Mouse (Mus musculus) ES-Bruce4 (cell line): ENCODE measurements around the gene Pex19. TPM values are rescaled to one million over a fixed set of nuclear protein-coding genes. Genes with fewer than 3 reads are reported as not detected.

Source experiments
- H3K27ac ChIP-seq: 2 replicates; pipeline ENCODE4 v1.5.1; 2012; ENCODE audit warnings: low read length, inconsistent platforms; ENCODE audit not compliant: insufficient read depth
- H3K27me3 ChIP-seq: 2 replicates; pipeline ENCODE4 v1.6.1; 2012; ENCODE audit warnings: mild to moderate bottlenecking, low read length, inconsistent platforms; ENCODE audit not compliant: control insufficient read depth, poor library complexity, insufficient read depth, severe bottlenecking
- H3K36me3 ChIP-seq: 2 replicates; pipeline ENCODE4 v1.6.1; 2012; ENCODE audit warnings: inconsistent platforms, mild to moderate bottlenecking, low read length, moderate library complexity; ENCODE audit not compliant: control insufficient read depth, poor library complexity, insufficient read depth, severe bottlenecking
- H3K4me1 ChIP-seq: one replicate; pipeline ENCODE4 v1.8.1; 2011; ENCODE audit warnings: low read length; ENCODE audit not compliant: control insufficient read depth, insufficient read depth
- H3K4me3 ChIP-seq: 2 replicates; pipeline ENCODE4 v1.5.1; 2011; ENCODE audit warnings: low read depth, mild to moderate bottlenecking, low read length
- H3K9ac ChIP-seq: 2 replicates; pipeline ENCODE4 v1.6.1; 2012; ENCODE audit warnings: low read depth, mild to moderate bottlenecking, inconsistent platforms; ENCODE audit not compliant: poor library complexity, severe bottlenecking
- H3K9me3 ChIP-seq: replicated peaks from 2 replicates; pipeline ENCODE4 v1.6.1; 2012; ENCODE audit warnings: mild to moderate bottlenecking, low read length, inconsistent platforms; ENCODE audit not compliant: control insufficient read depth, poor library complexity, insufficient read depth, severe bottlenecking
- CTCF ChIP-seq: IDR thresholded peaks from one replicate; pipeline ENCODE4 v1.8.1; 2011; ENCODE audit warnings: low read depth, low read length
- EP300 ChIP-seq: IDR thresholded peaks from 2 replicates; pipeline ENCODE4 v1.6.1; 2011; ENCODE audit warnings: low read depth, low read length; ENCODE audit not compliant: insufficient read depth
- POLR2A ChIP-seq: IDR thresholded peaks from one replicate; pipeline ENCODE4 v1.8.1; 2011; ENCODE audit warnings: low read length; ENCODE audit not compliant: insufficient read depth
- polyA plus RNA-seq: library from polyadenylated mRNA; stranded (reverse); fragments of >200 nt; gene quantifications from 2 replicates; pipeline ENCODE4 v1.2.4, GENCODE M21; 2011; ENCODE audit warnings: low read depth; ENCODE audit not compliant: missing spikeins, insufficient read depth, insufficient read length

Pex19 gene
- polyA plus RNA-seq, 1 experiment = 83.8 TPM

- H3K36me3 ChIP-seq = peaks cover 9% of the 10 kb centered on the region
- no peak overlapping the region for H3K27ac ChIP-seq
- no peak overlapping the region for H3K9ac ChIP-seq
- H3K4me1 ChIP-seq = no peaks in the 10 kb centered on the region
- TF ChIP-seq CTCF (no peak), POLR2A (no peak), EP300 (no peak)
- H3K4me3 ChIP-seq = no peak overlapping the region
- no peaks in the 10 kb centered on the region for H3K27me3 ChIP-seq
- H3K9me3 ChIP-seq = no peaks in the 10 kb centered on the region
These were observed 13.6 kb downstream of the Pex19 start for GRCm38 (mm10) chr1:172140160-172140559.

DNA sequence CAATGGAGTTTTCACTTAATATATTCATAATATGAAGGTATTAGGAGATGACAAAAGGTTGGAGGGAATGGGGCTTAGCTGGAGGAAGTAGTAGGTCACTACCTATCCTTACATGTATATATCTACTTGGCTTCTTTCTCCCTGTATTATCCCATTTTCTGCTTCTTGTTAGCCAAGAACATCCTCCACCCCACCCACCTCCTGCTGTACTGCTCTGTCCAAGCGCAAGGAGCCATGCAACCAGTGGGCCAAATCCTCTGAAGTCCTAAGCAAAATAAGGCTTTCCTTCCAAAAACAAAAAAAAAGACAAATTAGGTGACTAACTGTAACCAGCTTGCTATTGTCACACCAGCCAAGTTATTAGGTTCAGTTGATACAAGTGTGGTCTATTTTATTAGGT is 14.3 kb downstream of the Pex19 start:
- peaks cover 4% of the 10 kb centered on the region for H3K36me3 ChIP-seq
- TF ChIP-seq EP300 (no peak), POLR2A (no peak), CTCF (no peak)
- no peak overlapping the region for H3K27ac ChIP-seq
- no peaks in the 10 kb centered on the region for H3K9me3 ChIP-seq
- H3K27me3 ChIP-seq = no peaks in the 10 kb centered on the region
- no peaks in the 10 kb centered on the region for H3K4me1 ChIP-seq
- no peak overlapping the region for H3K9ac ChIP-seq
- no peak overlapping the region for H3K4me3 ChIP-seq

DNA sequence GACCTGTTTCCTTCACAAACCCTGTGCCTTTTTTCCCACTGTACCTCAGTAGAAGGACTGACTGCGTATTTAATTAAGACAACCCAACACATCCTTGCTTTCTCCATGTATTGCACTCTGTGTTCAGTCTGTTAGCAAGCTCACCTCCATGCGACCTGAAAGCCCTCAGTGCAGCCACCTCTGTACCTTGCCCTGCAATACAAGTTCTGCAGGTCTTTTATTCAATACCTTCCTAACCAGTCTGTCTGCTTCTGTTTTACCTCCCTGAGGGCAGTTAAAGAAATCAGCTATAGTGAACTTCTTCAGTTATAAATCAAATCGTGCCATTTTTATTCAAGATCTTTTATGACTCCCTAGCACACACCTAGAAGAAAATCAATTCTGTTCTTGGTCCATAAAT is 15.0 kb downstream of the Pex19 start:
- no peak overlapping the region for H3K4me3 ChIP-seq
- H3K9me3 ChIP-seq = no peaks in the 10 kb centered on the region
- TF ChIP-seq CTCF (no peak), EP300 (no peak), POLR2A (no peak)
- H3K36me3 ChIP-seq = no peaks in the 10 kb centered on the region; the same call in 1 of the 2 replicates
- no peaks in the 10 kb centered on the region for H3K27me3 ChIP-seq
- H3K9ac ChIP-seq = no peak overlapping the region
- H3K4me1 ChIP-seq = no peaks in the 10 kb centered on the region
- H3K27ac ChIP-seq = no peak overlapping the region

- no peaks in the 10 kb centered on the region for H3K4me1 ChIP-seq
- H3K9ac ChIP-seq = no peak overlapping the region
- TF ChIP-seq POLR2A (no peak), CTCF (peak; percentile 3)
- no peaks in the 10 kb centered on the region for H3K27me3 ChIP-seq
- H3K9me3 ChIP-seq = no peaks in the 10 kb centered on the region
- H3K36me3 ChIP-seq = no peaks in the 10 kb centered on the region
- no peak overlapping the region for H3K4me3 ChIP-seq
- no peak overlapping the region for H3K27ac ChIP-seq
These were observed 17.0 kb downstream of the Pex19 start for GRCm38 (mm10) chr1:172143570-172143969.

GRCm38 (mm10) chr1:172147835-172148278 is 21.3 kb downstream of the Pex19 start, which contains the start of gene Dcaf8:
Gene Dcaf8, plus strand, starts transcription at chr1:172148084.
- no peaks in the 10 kb centered on the region for H3K4me1 ChIP-seq
- H3K36me3 ChIP-seq = peaks cover 16% of the 10 kb centered on the region
- peak within 1 kb of the TSS; percentile 96 for H3K4me3 ChIP-seq

GRCm38 (mm10) chr1:172148279-172148954 is 21.9 kb downstream of the Pex19 start:
- H3K9me3 ChIP-seq = no peaks in the 10 kb centered on the region
- peaks cover 20% of the 10 kb centered on the region for H3K36me3 ChIP-seq
- TF ChIP-seq EP300 (no peak), POLR2A (no peak), CTCF (no peak)
- peak overlapping the region; percentile 63 for H3K27ac ChIP-seq
- H3K4me1 ChIP-seq = no peaks in the 10 kb centered on the region
- no peaks in the 10 kb centered on the region for H3K27me3 ChIP-seq
- peak overlapping the region; percentile 96 for H3K4me3 ChIP-seq
- H3K9ac ChIP-seq = peak overlapping the region; percentile 96

More at GRCm38 (mm10) chr1:172147835-172148278, 21.3 kb downstream of the Pex19 start, which contains the start of gene Dcaf8:
- Histone ChIP-seq H3K9me3 (no peaks in the 10 kb centered on the region), H3K27ac (peak within 1 kb of the TSS; percentile 79), H3K27me3 (no peaks in the 10 kb centered on the region), H3K9ac (peak within 1 kb of the TSS; percentile 96)
- TF ChIP-seq POLR2A (peak; percentile 35), EP300 (0 out of 2 replicates have a peak, but pooled peaks have one; percentile 39), CTCF (no peak)
